ENCODE assay signal across 8 mouse cellular contexts in the genomic region with DNA sequence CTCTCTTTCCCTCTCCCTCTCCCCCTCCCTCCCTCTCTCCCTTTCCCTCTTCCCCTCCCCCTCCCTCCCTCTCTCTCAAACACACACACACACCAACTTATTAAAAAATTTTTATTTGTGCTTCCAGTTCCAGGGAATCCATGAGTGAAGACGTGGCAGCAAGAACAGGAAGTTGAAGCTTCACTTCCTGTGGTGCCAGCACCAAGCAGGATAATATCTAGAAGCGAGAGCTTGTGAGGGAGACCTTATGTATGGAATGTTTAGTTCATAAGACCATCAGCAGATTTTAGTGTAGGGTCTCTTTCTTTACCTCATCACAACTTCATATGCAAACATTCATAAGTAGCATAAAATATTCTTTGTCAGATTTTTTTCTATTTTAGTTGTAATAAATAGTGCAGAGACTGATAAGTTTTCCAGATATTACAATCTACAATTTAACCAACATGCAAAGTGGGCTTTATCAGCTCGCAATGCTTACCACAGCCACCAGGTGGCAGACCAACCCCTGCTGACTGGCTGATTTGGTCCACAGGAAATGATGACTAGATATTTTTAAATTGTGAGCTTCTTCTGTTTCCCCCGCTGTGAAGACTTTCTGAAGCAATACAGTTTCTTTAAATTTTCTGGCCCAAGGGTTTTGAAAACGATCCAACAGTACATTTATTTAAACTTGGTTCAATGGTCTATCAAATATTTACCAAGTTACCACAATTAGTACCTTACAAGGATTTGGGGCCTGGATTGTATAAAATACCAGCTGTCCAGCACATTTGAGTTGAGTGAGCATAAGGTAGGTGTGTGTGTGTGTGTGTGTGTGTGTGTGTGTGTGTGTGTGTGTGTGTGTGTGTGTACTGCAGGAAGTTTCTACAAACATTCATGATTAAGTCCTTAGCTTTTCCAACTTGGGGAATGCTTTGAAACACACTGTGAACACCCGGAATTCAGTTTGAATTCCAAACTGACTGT. TPM values are rescaled to one million over a fixed set of nuclear protein-coding genes. Genes with fewer than 3 reads are reported as not detected.
A peak's percentile ranks its signal among the peaks of the same experiment; 100 is the strongest.
DNase-seq lines count a peak whose midpoint lies in the region; ATAC-seq and TF ChIP-seq lines count a peak whose summit lies in the region.

No protein-coding gene starts in this region.

- no peak overlapping the region for H3K27ac ChIP-seq in CH12.LX (ENCODE audit: insufficient read depth, low read depth)
- no peak overlapping the region for H3K27ac ChIP-seq in lung, embryonic 14.5 days (ENCODE audit: low read depth)

- H3K4me3 ChIP-seq in CH12.LX (replicated peaks in 1 of 3; ENCODE audit: low read depth in 2 of 3, low read length in 2 of 3, poor library complexity in 1 of 3): no peak overlapping the region
- no peak overlapping the region for H3K4me3 ChIP-seq in lung, embryonic 14.5 days (ENCODE audit: low read depth, low read length)

- dilution Hi-C loops in CH12.LX (cut with MboI; ENCODE audit: extremely low pct_ligation_motif_present, extremely low pct_unique_long_range_greater_than_20kb, low sequenced_read_pairs): no loop called here

- TF ChIP-seq CTCF in CH12.LX (conservative IDR thresholded peaks at IDR 0.05 in 1 of 2, IDR thresholded peaks at IDR 0.05 in 1 of 2; ENCODE audit: low read depth in 2 of 2, low read length in 2 of 2): peak; percentile 84 to 98
- TF ChIP-seq CTCF in lung, embryonic 14.5 days (IDR thresholded peaks at IDR 0.05; ENCODE audit: low read depth): peak; percentile 90

- TF ChIP-seq POLR2A in CH12.LX (IDR thresholded peaks at IDR 0.05; ENCODE audit: low read depth, low read length): no peak

- H3K4me2 ChIP-seq in CH12.LX (ENCODE audit: insufficient read depth, low read depth, poor library complexity, severe bottlenecking): 0 out of 2 replicates have a peak overlapping the region, but pooled peaks have one; percentile 22
- no peak overlapping the region for H3K4me2 ChIP-seq in lung, embryonic 14.5 days

- H3K4me1 ChIP-seq in CH12.LX (ENCODE audit: control insufficient read depth in 1 of 2, insufficient read depth in 2 of 2): peaks cover 20 to 35% of the 10 kb centered on the region in 2 experiments
- H3K4me1 ChIP-seq in lung, embryonic 14.5 days (ENCODE audit: insufficient read depth): no peaks in the 10 kb centered on the region

- H3K79me2 ChIP-seq in CH12.LX (replicated peaks; ENCODE audit: control insufficient read depth, extremely low read depth, insufficient read depth, poor library complexity, severe bottlenecking): no peaks in the 10 kb centered on the region

- peak; percentile 26; the same call in 1 of the 2 replicates for TF ChIP-seq EP300 in CH12.LX (IDR thresholded peaks at IDR 0.05; ENCODE audit: low read length)

- TF ChIP-seq RAD21 in CH12.LX (IDR thresholded peaks at IDR 0.05; ENCODE audit: low read depth, low read length): peak; percentile 100

- ATAC-seq in lung, embryonic 14.5 days (ENCODE audit: insufficient read depth): peak; percentile 51; the same call in 1 of the 2 replicates

- no peaks in the 10 kb centered on the region for H3K36me3 ChIP-seq in CH12.LX (replicated peaks in 1 of 2; ENCODE audit: control insufficient read depth in 1 of 2, insufficient read depth in 1 of 2, low read length in 1 of 2)
- H3K36me3 ChIP-seq in lung, embryonic 14.5 days (ENCODE audit: insufficient read depth): no peaks in the 10 kb centered on the region

- no peaks in the 10 kb centered on the region for H3K27me3 ChIP-seq in CH12.LX (replicated peaks)
- no peaks in the 10 kb centered on the region for H3K27me3 ChIP-seq in lung, embryonic 14.5 days (ENCODE audit: insufficient read depth, low read length)

- peak overlapping the region; percentile 51; the same call in 1 of the 2 replicates for H3K9ac ChIP-seq in CH12.LX (ENCODE audit: insufficient read depth, low read depth)
- no peak overlapping the region for H3K9ac ChIP-seq in lung, embryonic 14.5 days

- in situ Hi-C loops in CH12.LX (cut with MboI; ENCODE audit: low pct_ligation_motif_present, low pct_unique_long_range_greater_than_20kb, low sequenced_read_pairs): loop anchor here (25.0 kb wide), 1 partner anchor 325 kb away; a partner anchor contains a TSS

- peak; percentile 82 for DNase-seq in CH12.LX (ENCODE audit: extremely low read depth)
- DNase-seq in adrenal gland, adult 2 months: peak; percentile 76
- DNase-seq in embryo, embryonic 9.5 days (ENCODE audit: extremely low spot score): peak; percentile 73
- DNase-seq in heart, adult 9 months (ENCODE audit: low spot score in 2 of 2): peak; percentile 61 to 75
- peak; percentile 91 for DNase-seq in kidney, postnatal 4 days
- peak; percentile 90 for DNase-seq in lung, embryonic 14.5 days
- DNase-seq in retina, postnatal 7 days (ENCODE audit: low read depth, low spot score): peak; percentile 57
- DNase-seq in urinary bladder, postnatal 14 days (ENCODE audit: low spot score): peak; percentile 82

- H3K9me3 ChIP-seq in CH12.LX (replicated peaks; ENCODE audit: low read length): no peaks in the 10 kb centered on the region
- no peaks in the 10 kb centered on the region for H3K9me3 ChIP-seq in lung, embryonic 14.5 days (ENCODE audit: low read depth, low read length)

- WGBS in lung, embryonic 14.5 days: 8% methylated on average over 6 of the region's 6 CpGs

TF ChIP-seq in CH12.LX, 34 proteins besides CTCF, POLR2A, EP300 and RAD21:
- no peak for TF ChIP-seq CHD2 (IDR thresholded peaks at IDR 0.05; ENCODE audit: low read length)
- TF ChIP-seq NELFE (IDR thresholded peaks at IDR 0.05; ENCODE audit: low read depth, low read length): peak; percentile 30; the same call in 1 of the 2 replicates
- peak; percentile 99 for TF ChIP-seq SMC3 (IDR thresholded peaks at IDR 0.05; ENCODE audit: low read depth, low read length)
- TF ChIP-seq MXI1 (IDR thresholded peaks at IDR 0.05; ENCODE audit: low read depth, low read length): no peak
- no peak for TF ChIP-seq ZNF384 (IDR thresholded peaks at IDR 0.05; ENCODE audit: low read depth, low read length)
- TF ChIP-seq MAFK (IDR thresholded peaks at IDR 0.05; ENCODE audit: insufficient replicate concordance, low read length): peak; percentile 97
- TF ChIP-seq POLR2AphosphoS2 (IDR thresholded peaks at IDR 0.05; ENCODE audit: low read depth, low read length): no peak
- TF ChIP-seq JUND (conservative IDR thresholded peaks at IDR 0.05; ENCODE audit: low read depth, low read length): peak; percentile 73
- peak; percentile 80 for TF ChIP-seq MEF2A (IDR thresholded peaks at IDR 0.05; ENCODE audit: borderline replicate concordance, low read depth, low read length)
- peak; percentile 47; the same call in 1 of the 2 replicates for TF ChIP-seq MYC (IDR thresholded peaks at IDR 0.05; ENCODE audit: low read depth, low read length)
- TF ChIP-seq ZC3H11A (IDR thresholded peaks at IDR 0.05; ENCODE audit: low read depth, low read length): peak; percentile 97
- no peak for TF ChIP-seq RCOR1 (conservative IDR thresholded peaks at IDR 0.05; ENCODE audit: low read depth, low read length)
- no peak for TF ChIP-seq TCF12 (IDR thresholded peaks at IDR 0.05; ENCODE audit: low read depth, low read length)
- TF ChIP-seq CHD1 (IDR thresholded peaks at IDR 0.05; ENCODE audit: low read depth, low read length): no peak
- peak; percentile 44; the same call in 1 of the 2 replicates for TF ChIP-seq JUN (IDR thresholded peaks at IDR 0.05; ENCODE audit: insufficient read depth, low read depth, low read length)
- no peak for TF ChIP-seq GABPA (IDR thresholded peaks at IDR 0.05; ENCODE audit: insufficient replicate concordance, low read depth, low read length)

RNA-seq across cellular contexts. Expression of a gene that starts 19.8 kb away (rescaled TPM):
- total RNA-seq in CH12.LX (2012; rRNA removed) (55.7 and 76.1 TPM in 2 replicates), CH12.LX (2014; rRNA removed) (61.8 and 65.1 TPM in 2 replicates)
- 57.8 and 68.9 TPM in 2 replicates for polyA plus RNA-seq in CH12.LX (2012; ENCODE audit: insufficient read length, low read depth)
- 10 to 100 TPM; 15.6 to 16.8 TPM for total RNA-seq in adrenal gland, adult 2 months (2021)
- 6.2 and 6.9 TPM in 2 replicates for polyA plus RNA-seq in adrenal gland, adult 2 months (2012; rRNA removed)
- polyA plus RNA-seq in lung, embryonic 14.5 days (2014; fragmentation: Nextera tagmentation; extraction: Ambion mirVana): 2.5 and 3.4 TPM in 2 replicates

RNA-seq across cellular contexts. Expression of a gene that starts 32.5 kb away (rescaled TPM):
- total RNA-seq in CH12.LX (2012; rRNA removed) (38.9 and 39.5 TPM in 2 replicates), CH12.LX (2014; rRNA removed) (23.1 and 24.9 TPM in 2 replicates)
- polyA plus RNA-seq in CH12.LX (2012; ENCODE audit: insufficient read length, low read depth): 21.2 and 26.2 TPM in 2 replicates
- 10 to 100 TPM; 18.1 to 21.1 TPM for total RNA-seq in adrenal gland, adult 2 months (2021)
- polyA plus RNA-seq in adrenal gland, adult 2 months (2012; rRNA removed): 11.5 and 13.2 TPM in 2 replicates
- polyA plus RNA-seq in lung, embryonic 14.5 days (2014; fragmentation: Nextera tagmentation; extraction: Ambion mirVana): 8.9 and 9.7 TPM in 2 replicates
